Mouse (Mus musculus): Measurements from ENCODE around the gene Mcub. TPM values are rescaled to one million over a fixed set of nuclear protein-coding genes. Genes with fewer than 3 reads are reported as not detected.

Gene Mcub
- polyA plus RNA-seq, 1 experiment from 2014 or later = 2.8 TPM

- Histone ChIP-seq H3K9ac (ENCODE audit: low read length) (no peak overlapping the region), H3K27ac (ENCODE audit: low read depth, low read length) (no peak overlapping the region), H3K36me3 (ENCODE audit: control insufficient read depth, insufficient read depth, low read length) (no peaks in the 10 kb centered on the region), H3K4me2 (no peak overlapping the region), H3K4me3 (ENCODE audit: low read depth, low read length) (no peak overlapping the region), H3K27me3 (ENCODE audit: control insufficient read depth, insufficient read depth, low read length) (no peaks in the 10 kb centered on the region), H3K4me1 (ENCODE audit: control insufficient read depth, insufficient read depth, low read length) (no peaks in the 10 kb centered on the region), H3K9me3 (ENCODE audit: control insufficient read depth, low read length) (no peaks in the 10 kb centered on the region)
- 89% methylated on average over 2 of the region's 2 CpGs for WGBS
- no peak for ATAC-seq (ENCODE audit: low FRiP score)
- no peak for DNase-seq (ENCODE audit: low spot score, missing footprints)
These were observed 29.2 kb downstream of the Mcub start for GRCm38 (mm10) chr3:129940780-129941179.

GRCm38 (mm10) chr3:129939058-129939457, 30.9 kb downstream of the Mcub start:
- ATAC-seq (ENCODE audit: low FRiP score) = no peak
- Histone ChIP-seq H3K27me3 (ENCODE audit: control insufficient read depth, insufficient read depth, low read length) (no peaks in the 10 kb centered on the region), H3K36me3 (ENCODE audit: control insufficient read depth, insufficient read depth, low read length) (no peaks in the 10 kb centered on the region), H3K27ac (ENCODE audit: low read depth, low read length) (no peak overlapping the region), H3K4me1 (ENCODE audit: control insufficient read depth, insufficient read depth, low read length) (no peaks in the 10 kb centered on the region), H3K4me3 (ENCODE audit: low read depth, low read length) (no peak overlapping the region), H3K4me2 (no peak overlapping the region), H3K9ac (ENCODE audit: low read length) (no peak overlapping the region), H3K9me3 (ENCODE audit: control insufficient read depth, low read length) (no peaks in the 10 kb centered on the region)
- no peak for DNase-seq (ENCODE audit: low spot score, missing footprints)
- WGBS = 58% methylated on average over 7 of the region's 7 CpGs

GRCm38 (mm10) chr3:129937848-129938247, 32.2 kb downstream of the Mcub start:
- no peaks in the 10 kb centered on the region for H3K9me3 ChIP-seq (ENCODE audit: control insufficient read depth, low read length)
- no peaks in the 10 kb centered on the region for H3K36me3 ChIP-seq (ENCODE audit: control insufficient read depth, insufficient read depth, low read length)
- no peaks in the 10 kb centered on the region for H3K27me3 ChIP-seq (ENCODE audit: control insufficient read depth, insufficient read depth, low read length)
- DNase-seq (ENCODE audit: low spot score, missing footprints) (no peak), ATAC-seq (ENCODE audit: low FRiP score) (no peak)
- no peak overlapping the region for H3K27ac ChIP-seq (ENCODE audit: low read depth, low read length)
- no peaks in the 10 kb centered on the region for H3K4me1 ChIP-seq (ENCODE audit: control insufficient read depth, insufficient read depth, low read length)
- H3K9ac ChIP-seq (ENCODE audit: low read length) = no peak overlapping the region
- 80% methylated on average over 3 of the region's 3 CpGs for WGBS
- H3K4me3 ChIP-seq (ENCODE audit: low read depth, low read length) = no peak overlapping the region
- no peak overlapping the region for H3K4me2 ChIP-seq

DNA sequence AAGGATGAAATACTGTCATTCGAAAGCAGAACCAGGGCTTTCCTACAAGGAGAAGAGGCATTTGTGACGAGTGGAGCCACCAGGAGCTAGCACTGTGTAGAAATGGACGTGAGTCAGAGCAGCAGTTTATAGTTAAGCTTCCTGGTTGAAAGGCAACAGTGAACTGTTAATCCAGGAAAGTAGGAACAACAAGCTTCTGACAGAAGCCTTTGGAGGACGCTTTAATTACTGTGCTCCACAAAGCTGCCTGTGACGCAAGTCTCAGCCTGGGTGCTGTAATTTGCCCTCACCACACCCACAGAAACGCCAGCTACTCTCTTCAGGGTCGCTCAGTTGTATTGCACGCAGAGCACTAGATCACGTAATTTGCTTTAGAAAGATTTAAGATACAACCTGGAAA, 33.4 kb downstream of the Mcub start:
- no peaks in the 10 kb centered on the region for H3K27me3 ChIP-seq (ENCODE audit: control insufficient read depth, insufficient read depth, low read length)
- no peak overlapping the region for H3K27ac ChIP-seq (ENCODE audit: low read depth, low read length)
- no peaks in the 10 kb centered on the region for H3K9me3 ChIP-seq (ENCODE audit: control insufficient read depth, low read length)
- H3K4me1 ChIP-seq (ENCODE audit: control insufficient read depth, insufficient read depth, low read length) = no peaks in the 10 kb centered on the region
- DNase-seq (ENCODE audit: low spot score, missing footprints) (no peak), ATAC-seq (ENCODE audit: low FRiP score) (no peak)
- WGBS = 58% methylated on average over 9 of the region's 9 CpGs
- H3K4me2 ChIP-seq = no peak overlapping the region
- H3K4me3 ChIP-seq (ENCODE audit: low read depth, low read length) = no peak overlapping the region
- H3K9ac ChIP-seq (ENCODE audit: low read length) = no peak overlapping the region
- no peaks in the 10 kb centered on the region for H3K36me3 ChIP-seq (ENCODE audit: control insufficient read depth, insufficient read depth, low read length)

DNA sequence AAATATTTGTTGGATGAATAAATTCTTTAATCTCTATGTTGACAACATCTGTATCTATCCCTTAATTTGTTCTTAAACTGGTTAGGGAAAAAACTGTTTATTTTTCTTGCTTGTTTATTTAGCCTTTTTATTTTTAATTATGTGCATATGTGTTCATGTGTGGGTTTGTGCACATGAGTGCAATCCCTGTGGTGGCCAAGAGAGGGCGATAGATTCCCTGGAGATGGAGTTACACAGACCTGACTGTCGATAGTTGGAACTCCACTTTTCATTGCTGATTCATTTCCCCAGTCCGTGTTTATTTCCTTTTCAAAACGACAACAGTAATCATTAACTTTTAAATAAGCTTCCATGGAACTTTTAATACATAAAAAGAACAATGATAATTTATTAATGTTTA, 37.6 kb downstream of the Mcub start:
- Histone ChIP-seq H3K4me3 (ENCODE audit: low read depth, low read length) (no peak overlapping the region), H3K27ac (ENCODE audit: low read depth, low read length) (no peak overlapping the region), H3K4me1 (ENCODE audit: control insufficient read depth, insufficient read depth, low read length) (no peaks in the 10 kb centered on the region), H3K36me3 (ENCODE audit: control insufficient read depth, insufficient read depth, low read length) (no peaks in the 10 kb centered on the region), H3K9ac (ENCODE audit: low read length) (no peak overlapping the region), H3K27me3 (ENCODE audit: control insufficient read depth, insufficient read depth, low read length) (no peaks in the 10 kb centered on the region), H3K9me3 (ENCODE audit: control insufficient read depth, low read length) (no peaks in the 10 kb centered on the region), H3K4me2 (no peak overlapping the region)
- ATAC-seq (ENCODE audit: low FRiP score) (no peak), DNase-seq (ENCODE audit: low spot score, missing footprints) (peak; percentile 86)
- WGBS = 55% methylated on average over 4 of the region's 4 CpGs

DNA sequence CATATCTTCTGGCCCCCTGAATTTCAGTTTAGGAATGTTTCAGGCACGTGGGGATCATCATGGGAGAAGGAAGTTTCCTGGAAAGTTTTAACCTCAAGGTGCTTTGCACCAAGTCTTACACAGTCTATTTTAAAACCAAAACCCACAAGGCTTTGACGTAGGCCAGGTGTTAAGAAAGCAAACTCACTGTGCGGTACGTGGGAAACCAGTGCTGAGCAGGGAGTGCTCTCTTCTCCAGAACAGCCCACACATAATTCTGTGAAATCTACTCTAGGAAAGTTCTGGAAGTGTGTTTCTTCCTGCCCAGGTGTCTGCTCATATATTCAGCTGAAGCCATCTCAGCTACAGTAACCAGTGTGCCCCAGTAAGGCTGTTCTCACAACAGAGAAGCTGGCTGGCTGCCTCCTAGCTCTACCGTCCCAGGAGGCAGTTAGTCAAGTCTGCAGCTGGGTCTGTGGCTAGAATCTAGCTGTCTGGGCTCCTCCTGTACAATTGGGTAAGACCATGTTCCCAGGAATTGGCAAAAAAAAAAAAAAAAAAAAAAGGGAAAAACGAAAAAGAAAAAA, 39.7 kb downstream of the Mcub start:
- Histone ChIP-seq H3K9ac (ENCODE audit: low read length) (no peak overlapping the region), H3K27ac (ENCODE audit: low read depth, low read length) (no peak overlapping the region), H3K9me3 (ENCODE audit: control insufficient read depth, low read length) (no peaks in the 10 kb centered on the region), H3K36me3 (ENCODE audit: control insufficient read depth, insufficient read depth, low read length) (no peaks in the 10 kb centered on the region), H3K4me3 (ENCODE audit: low read depth, low read length) (no peak overlapping the region), H3K27me3 (ENCODE audit: control insufficient read depth, insufficient read depth, low read length) (no peaks in the 10 kb centered on the region), H3K4me1 (ENCODE audit: control insufficient read depth, insufficient read depth, low read length) (no peaks in the 10 kb centered on the region), H3K4me2 (no peak overlapping the region)
- no peak for ATAC-seq (ENCODE audit: low FRiP score)
- 80% methylated on average over 6 of the region's 6 CpGs for WGBS
- no peak for DNase-seq (ENCODE audit: low spot score, missing footprints)

- H3K4me2 ChIP-seq = no peak overlapping the region
- no peaks in the 10 kb centered on the region for H3K36me3 ChIP-seq (ENCODE audit: control insufficient read depth, insufficient read depth, low read length)
- no peaks in the 10 kb centered on the region; the same call in 1 of the 2 replicates for H3K4me1 ChIP-seq (ENCODE audit: control insufficient read depth, insufficient read depth, low read length)
- H3K9me3 ChIP-seq (ENCODE audit: control insufficient read depth, low read length) = no peaks in the 10 kb centered on the region
- H3K27ac ChIP-seq (ENCODE audit: low read depth, low read length) = no peak overlapping the region
- H3K9ac ChIP-seq (ENCODE audit: low read length) = no peak overlapping the region
- H3K4me3 ChIP-seq (ENCODE audit: low read depth, low read length) = no peak overlapping the region
- DNase-seq (ENCODE audit: low spot score, missing footprints) = no peak
- 91% methylated on average over 3 of the region's 3 CpGs for WGBS
- no peak for ATAC-seq (ENCODE audit: low FRiP score)
- no peaks in the 10 kb centered on the region for H3K27me3 ChIP-seq (ENCODE audit: control insufficient read depth, insufficient read depth, low read length)
These were observed 44.1 kb downstream of the Mcub start for GRCm38 (mm10) chr3:129925861-129926260.

GRCm38 (mm10) chr3:129923581-129923980, 46.4 kb downstream of the Mcub start:
- Histone ChIP-seq H3K9ac (ENCODE audit: low read length) (no peak overlapping the region), H3K36me3 (ENCODE audit: control insufficient read depth, insufficient read depth, low read length) (no peaks in the 10 kb centered on the region), H3K4me2 (no peak overlapping the region), H3K4me3 (ENCODE audit: low read depth, low read length) (no peak overlapping the region), H3K27me3 (ENCODE audit: control insufficient read depth, insufficient read depth, low read length) (no peaks in the 10 kb centered on the region), H3K9me3 (ENCODE audit: control insufficient read depth, low read length) (no peaks in the 10 kb centered on the region), H3K4me1 (ENCODE audit: control insufficient read depth, insufficient read depth, low read length) (no peaks in the 10 kb centered on the region; the same call in 1 of the 2 replicates), H3K27ac (ENCODE audit: low read depth, low read length) (no peak overlapping the region)
- no peak for ATAC-seq (ENCODE audit: low FRiP score)
- DNase-seq (ENCODE audit: low spot score, missing footprints) = no peak
- 89% methylated on average over 7 of the region's 7 CpGs for WGBS

- peak; percentile 93 for DNase-seq (ENCODE audit: low spot score, missing footprints)
- Histone ChIP-seq H3K27me3 (ENCODE audit: control insufficient read depth, insufficient read depth, low read length) (no peaks in the 10 kb centered on the region), H3K9ac (ENCODE audit: low read length) (no peak overlapping the region), H3K4me1 (ENCODE audit: control insufficient read depth, insufficient read depth, low read length) (no peaks in the 10 kb centered on the region; the same call in 1 of the 2 replicates), H3K4me3 (ENCODE audit: low read depth, low read length) (no peak overlapping the region), H3K36me3 (ENCODE audit: control insufficient read depth, insufficient read depth, low read length) (no peaks in the 10 kb centered on the region), H3K9me3 (ENCODE audit: control insufficient read depth, low read length) (no peaks in the 10 kb centered on the region), H3K27ac (ENCODE audit: low read depth, low read length) (no peak overlapping the region), H3K4me2 (no peak overlapping the region)
- WGBS = 18% methylated on average over 13 of the region's 13 CpGs
- peak; percentile 61; the same call in 1 of the 2 replicates for ATAC-seq (ENCODE audit: low FRiP score)
These were observed 51.6 kb downstream of the Mcub start for GRCm38 (mm10) chr3:129918434-129918833.
